Mouse (Mus musculus): ENCODE results near the gene Cdan1. TPM values are rescaled to one million over a fixed set of nuclear protein-coding genes. Genes with fewer than 3 reads are reported as not detected.
"Not testable (repeated sequence)": the region's sequence is repeated elsewhere in the genome, so short reads cannot be mapped to it uniquely, and the experiment has no call there.

Cdan1 gene
- polyA plus RNA-seq, 1 experiment from 2014 or later, result 7.7 TPM

GRCm38 (mm10) chr2:120710948-120711347 is 139.0 kb downstream of the Cdan1 start:
- H3K4me1 ChIP-seq (replicated peaks), result no peaks in the 10 kb centered on the region
- H3K4me3 ChIP-seq (replicated peaks), result no peak overlapping the region
- peaks cover 47% of the 10 kb centered on the region for H3K36me3 ChIP-seq
- no peak overlapping the region for H3K4me2 ChIP-seq
- no peaks in the 10 kb centered on the region for H3K27me3 ChIP-seq
- no peak for ATAC-seq (ENCODE audit: insufficient number of reproducible peaks, insufficient read depth, low FRiP score, low TSS enrichment, low read depth)
- WGBS, result 87% methylated on average over 3 of the region's 3 CpGs
- H3K9ac ChIP-seq (replicated peaks), result no peak overlapping the region
- H3K27ac ChIP-seq, result no peak overlapping the region
- no peaks in the 10 kb centered on the region for H3K9me3 ChIP-seq

- Histone ChIP-seq H3K4me1 (replicated peaks) (no peaks in the 10 kb centered on the region), H3K9ac (replicated peaks) (no peak overlapping the region), H3K36me3 (peaks cover 44% of the 10 kb centered on the region), H3K4me2 (no peak overlapping the region), H3K27ac (no peak overlapping the region), H3K27me3 (no peaks in the 10 kb centered on the region), H3K4me3 (replicated peaks) (no peak overlapping the region), H3K9me3 (no peaks in the 10 kb centered on the region)
- 85% methylated on average over 3 of the region's 3 CpGs for WGBS
- no peak for ATAC-seq (ENCODE audit: insufficient number of reproducible peaks, insufficient read depth, low FRiP score, low TSS enrichment, low read depth)
These were observed 139.8 kb downstream of the Cdan1 start for GRCm38 (mm10) chr2:120710154-120710553.

GRCm38 (mm10) chr2:120707041-120707440 is 142.9 kb downstream of the Cdan1 start:
- Histone ChIP-seq H3K4me1 (replicated peaks) (no peaks in the 10 kb centered on the region), H3K27ac (no peak overlapping the region), H3K4me2 (no peak overlapping the region), H3K9ac (replicated peaks) (no peak overlapping the region), H3K9me3 (no peaks in the 10 kb centered on the region), H3K4me3 (replicated peaks) (no peak overlapping the region), H3K36me3 (peaks cover 13% of the 10 kb centered on the region), H3K27me3 (no peaks in the 10 kb centered on the region)
- no peak for ATAC-seq (ENCODE audit: insufficient number of reproducible peaks, insufficient read depth, low FRiP score, low TSS enrichment, low read depth)

- H3K27me3 ChIP-seq, result no peaks in the 10 kb centered on the region
- WGBS, result 77% methylated on average over 5 of the region's 5 CpGs
- H3K9ac ChIP-seq (replicated peaks), result no peak overlapping the region
- no peak overlapping the region for H3K4me3 ChIP-seq (replicated peaks)
- H3K4me1 ChIP-seq (replicated peaks), result no peaks in the 10 kb centered on the region
- H3K4me2 ChIP-seq, result no peak overlapping the region
- no peaks in the 10 kb centered on the region for H3K9me3 ChIP-seq
- H3K36me3 ChIP-seq, result peaks cover 19% of the 10 kb centered on the region
- ATAC-seq (ENCODE audit: insufficient number of reproducible peaks, insufficient read depth, low FRiP score, low TSS enrichment, low read depth), result no peak
- no peak overlapping the region for H3K27ac ChIP-seq
These were observed 147.3 kb downstream of the Cdan1 start for GRCm38 (mm10) chr2:120702675-120703074.

GRCm38 (mm10) chr2:120700379-120700885 is 149.5 kb downstream of the Cdan1 start:
- H3K4me2 ChIP-seq, result no peak overlapping the region
- 90% methylated on average over 3 of the region's 3 CpGs for WGBS
- no peak overlapping the region for H3K9ac ChIP-seq (replicated peaks)
- H3K27ac ChIP-seq, result no peak overlapping the region
- no peak for ATAC-seq (ENCODE audit: insufficient number of reproducible peaks, insufficient read depth, low FRiP score, low TSS enrichment, low read depth)
- H3K9me3 ChIP-seq, result no peaks in the 10 kb centered on the region
- no peak overlapping the region for H3K4me3 ChIP-seq (replicated peaks)
- no peaks in the 10 kb centered on the region for H3K27me3 ChIP-seq
- H3K4me1 ChIP-seq (replicated peaks), result no peaks in the 10 kb centered on the region
- H3K36me3 ChIP-seq, result peaks cover 36% of the 10 kb centered on the region

- Histone ChIP-seq H3K4me1 (replicated peaks) (no peaks in the 10 kb centered on the region), H3K27ac (no peak overlapping the region), H3K9me3 (no peaks in the 10 kb centered on the region), H3K27me3 (no peaks in the 10 kb centered on the region), H3K9ac (replicated peaks) (no peak overlapping the region), H3K4me2 (no peak overlapping the region), H3K36me3 (peaks cover 50% of the 10 kb centered on the region), H3K4me3 (replicated peaks) (no peak overlapping the region)
- 86% methylated on average over 5 of the region's 5 CpGs for WGBS
- ATAC-seq (ENCODE audit: insufficient number of reproducible peaks, insufficient read depth, low FRiP score, low TSS enrichment, low read depth), result no peak
These were observed 152.2 kb downstream of the Cdan1 start for GRCm38 (mm10) chr2:120697767-120698166.

- WGBS, result 84% methylated on average over 7 of the region's 7 CpGs
These were observed 168.8 kb downstream of the Cdan1 start for GRCm38 (mm10) chr2:120681151-120681550.

GRCm38 (mm10) chr2:120670253-120670652 is 179.7 kb downstream of the Cdan1 start:
- H3K4me2 ChIP-seq, result no peak overlapping the region
- no peaks in the 10 kb centered on the region for H3K36me3 ChIP-seq
- WGBS, result 77% methylated on average over 2 of the region's 2 CpGs
- no peak overlapping the region for H3K9ac ChIP-seq (replicated peaks)
- H3K4me3 ChIP-seq (replicated peaks), result no peak overlapping the region
- H3K27me3 ChIP-seq, result no peaks in the 10 kb centered on the region
- ATAC-seq (ENCODE audit: insufficient number of reproducible peaks, insufficient read depth, low FRiP score, low TSS enrichment, low read depth), result no peak
- H3K27ac ChIP-seq, result no peak overlapping the region
- no peaks in the 10 kb centered on the region for H3K4me1 ChIP-seq (replicated peaks)
- H3K9me3 ChIP-seq, result no peaks in the 10 kb centered on the region

More at GRCm38 (mm10) chr2:120681151-120681550, 168.8 kb downstream of the Cdan1 start:
- not testable (repeated sequence) for H3K9ac ChIP-seq (replicated peaks); ATAC-seq (ENCODE audit: insufficient number of reproducible peaks, insufficient read depth, low FRiP score, low TSS enrichment, low read depth); H3K9me3 ChIP-seq; H3K4me3 ChIP-seq (replicated peaks); H3K4me1 ChIP-seq (replicated peaks); H3K4me2 ChIP-seq; H3K27ac ChIP-seq; H3K27me3 ChIP-seq
- peaks cover 12% of the 10 kb centered on the region for H3K36me3 ChIP-seq

GRCm38 (mm10) chr2:120667446-120667845 is 182.5 kb downstream of the Cdan1 start:
- H3K9me3 ChIP-seq, result no peaks in the 10 kb centered on the region
- H3K27me3 ChIP-seq, result no peaks in the 10 kb centered on the region
- no peak overlapping the region for H3K27ac ChIP-seq
- no peaks in the 10 kb centered on the region for H3K4me1 ChIP-seq (replicated peaks)
- 92% methylated on average over 2 of the region's 2 CpGs for WGBS
- no peaks in the 10 kb centered on the region for H3K36me3 ChIP-seq
- H3K9ac ChIP-seq (replicated peaks), result no peak overlapping the region
- H3K4me3 ChIP-seq (replicated peaks), result no peak overlapping the region
- H3K4me2 ChIP-seq, result no peak overlapping the region
- ATAC-seq (ENCODE audit: insufficient number of reproducible peaks, insufficient read depth, low FRiP score, low TSS enrichment, low read depth), result no peak

Other genes starting within 250 kb of the Cdan1 start
- 29.2 and 29.7 TPM in 2 replicates for gene Haus2, start 240.7 kb downstream of the Cdan1 start, polyA plus RNA-seq (2016; fragmentation: Nextera tagmentation; extraction: Ambion mirVana)
- 24.6 and 27.3 TPM in 2 replicates for gene Lrrc57, start 240.6 kb downstream of the Cdan1 start, polyA plus RNA-seq (2016; fragmentation: Nextera tagmentation; extraction: Ambion mirVana)
- 4.9 and 5.7 TPM in 2 replicates for gene Stard9, start 221.0 kb downstream of the Cdan1 start, polyA plus RNA-seq (2016; fragmentation: Nextera tagmentation; extraction: Ambion mirVana)
- 6.3 and 7.9 TPM in 2 replicates for gene Ttbk2, start 476 bp upstream of the Cdan1 start, polyA plus RNA-seq (2016; fragmentation: Nextera tagmentation; extraction: Ambion mirVana)
- 29.5 and 32.4 TPM in 2 replicates for gene Ubr1, start 120.6 kb upstream of the Cdan1 start, polyA plus RNA-seq (2016; fragmentation: Nextera tagmentation; extraction: Ambion mirVana)
- 1.1 and 1.9 TPM in 2 replicates for gene Tmem62, start 126.9 kb upstream of the Cdan1 start, polyA plus RNA-seq (2016; fragmentation: Nextera tagmentation; extraction: Ambion mirVana)
- gene Ccndbp1, start 158.3 kb upstream of the Cdan1 start, polyA plus RNA-seq (2016; fragmentation: Nextera tagmentation; extraction: Ambion mirVana), result 40.3 and 40.9 TPM in 2 replicates
- 3.9 and 4.8 TPM in 2 replicates for gene Epb42, start 186.9 kb upstream of the Cdan1 start, polyA plus RNA-seq (2016; fragmentation: Nextera tagmentation; extraction: Ambion mirVana)
- gene Tgm5, start 235.7 kb upstream of the Cdan1 start, polyA plus RNA-seq (2016; fragmentation: Nextera tagmentation; extraction: Ambion mirVana), result not detected in 2 replicates

All from limb, embryonic 12.5 days (tissue).